Mouse (Mus musculus) lung, postnatal 25 days (tissue): ENCODE measurements around the gene Actrt2.

Source experiments
- DNase-seq: peaks from one replicate; pipeline ENCODE4 v3.0.0; 2022; ENCODE audit warnings: low spot score

The Actrt2 gene

GRCm38 (mm10) chr4:154638320-154638886 is 29.3 kb downstream of the Actrt2 start:
- no peak for DNase-seq

GRCm38 (mm10) chr4:154637468-154638319 is 30.0 kb downstream of the Actrt2 start:
- DNase-seq = no peak

- DNase-seq = peak; percentile 52
These were observed 30.9 kb downstream of the Actrt2 start, which contains the start of gene Prdm16 for GRCm38 (mm10) chr4:154636721-154637311. Gene Prdm16, minus strand, starts transcription at chr4:154636873.

GRCm38 (mm10) chr4:154636053-154636433 is 31.6 kb downstream of the Actrt2 start:
- DNase-seq = peak; percentile 62

- no peak for DNase-seq
These were observed 32.2 kb downstream of the Actrt2 start for GRCm38 (mm10) chr4:154635241-154636052.

GRCm38 (mm10) chr4:154634470-154635240 is 33.0 kb downstream of the Actrt2 start:
- no peak for DNase-seq

- DNase-seq = no peak
These were observed 33.7 kb downstream of the Actrt2 start for GRCm38 (mm10) chr4:154634001-154634400.

- DNase-seq = no peak
These were observed 34.6 kb downstream of the Actrt2 start for GRCm38 (mm10) chr4:154632800-154633764.

- no peak for DNase-seq
These were observed 36.9 kb downstream of the Actrt2 start for GRCm38 (mm10) chr4:154630763-154631162.

- no peak for DNase-seq
These were observed 40.1 kb downstream of the Actrt2 start for GRCm38 (mm10) chr4:154627419-154628142.

GRCm38 (mm10) chr4:154626282-154626681 is 41.4 kb downstream of the Actrt2 start:
- no peak for DNase-seq

- DNase-seq = no peak
These were observed 42.0 kb downstream of the Actrt2 start for GRCm38 (mm10) chr4:154625710-154626109.

GRCm38 (mm10) chr4:154623241-154623640 is 44.4 kb downstream of the Actrt2 start:
- no peak for DNase-seq

GRCm38 (mm10) chr4:154622521-154622920 is 45.1 kb downstream of the Actrt2 start:
- DNase-seq = no peak
